Mouse (Mus musculus): Measurements from ENCODE around the gene Zbtb9. TPM values are rescaled to one million over a fixed set of nuclear protein-coding genes. Genes with fewer than 3 reads are reported as not detected.
"Not testable (repeated sequence)": the region's sequence is repeated elsewhere in the genome, so short reads cannot be mapped to it uniquely, and the experiment has no call there.

The Zbtb9 gene
- total and polyA plus RNA-seq, 2 experiments from 2014 or later, result 4.0 to 5.4 TPM

- ATAC-seq (ENCODE audit: insufficient read depth, low read depth), result no peak
- Histone ChIP-seq H3K4me1 (ENCODE audit: control insufficient read depth, insufficient read depth) (peaks cover 14% of the 10 kb centered on the region), H3K36me3 (replicated peaks; ENCODE audit: control insufficient read depth, insufficient read depth, low read length) (peaks cover 15% of the 10 kb centered on the region)
Measured at GRCm38 (mm10) chr17:26970221-26970620, 2.7 kb upstream of the Zbtb9 start.

GRCm38 (mm10) chr17:26971247-26971905 lies 1.6 kb upstream of the Zbtb9 start:
- peaks cover 14% of the 10 kb centered on the region for H3K4me1 ChIP-seq (ENCODE audit: control insufficient read depth, insufficient read depth)
- H3K36me3 ChIP-seq (replicated peaks; ENCODE audit: control insufficient read depth, insufficient read depth, low read length), result peaks cover 26% of the 10 kb centered on the region
- H3K27me3 ChIP-seq (ENCODE audit: control insufficient read depth, insufficient read depth, low read length), result no peaks in the 10 kb centered on the region
- H3K9ac ChIP-seq (replicated peaks; ENCODE audit: low read depth, low read length), result peak overlapping the region; percentile 73; the same call in 1 of the 2 replicates
- no peak overlapping the region for H3K4me2 ChIP-seq (ENCODE audit: low read depth, low read length)
- H3K9me3 ChIP-seq (replicated peaks; ENCODE audit: control insufficient read depth, low read length), result no peaks in the 10 kb centered on the region
- ATAC-seq (ENCODE audit: insufficient read depth, low read depth) (no peak), DNase-seq (ENCODE audit: low spot score) (no peak)
- H3K27ac ChIP-seq (ENCODE audit: low read depth), result no peak overlapping the region
- 54% methylated on average over 6 of the region's 8 CpGs for WGBS
- TF ChIP-seq CTCF (IDR thresholded peaks at IDR 0.05; ENCODE audit: low read depth) (no peak), EP300 (IDR thresholded peaks at IDR 0.05; ENCODE audit: low read depth) (no peak)
- H3K4me3 ChIP-seq (ENCODE audit: low read depth, low read length), result no peak overlapping the region

More at GRCm38 (mm10) chr17:26970221-26970620, 2.7 kb upstream of the Zbtb9 start:
- no peak for DNase-seq (ENCODE audit: low spot score)
- H3K27me3 ChIP-seq (ENCODE audit: control insufficient read depth, insufficient read depth, low read length), result no peaks in the 10 kb centered on the region
- WGBS, result 65% methylated on average over 12 of the region's 12 CpGs
- H3K4me2 ChIP-seq (ENCODE audit: low read depth, low read length), result no peak overlapping the region
- no peak overlapping the region for H3K27ac ChIP-seq (ENCODE audit: low read depth)
- H3K9ac ChIP-seq (replicated peaks; ENCODE audit: low read depth, low read length), result no peak overlapping the region
- H3K9me3 ChIP-seq (replicated peaks; ENCODE audit: control insufficient read depth, low read length), result no peaks in the 10 kb centered on the region
- no peak for TF ChIP-seq CTCF (IDR thresholded peaks at IDR 0.05; ENCODE audit: low read depth)
- no peak for TF ChIP-seq EP300 (IDR thresholded peaks at IDR 0.05; ENCODE audit: low read depth)
- H3K4me3 ChIP-seq (ENCODE audit: low read depth, low read length), result no peak overlapping the region

- H3K4me1 ChIP-seq (ENCODE audit: control insufficient read depth, insufficient read depth), result peaks cover 14% of the 10 kb centered on the region
Measured at GRCm38 (mm10) chr17:26972107-26972506, 860 bp upstream of the Zbtb9 start.

GRCm38 (mm10) chr17:26974547-26974946 lies 1.6 kb downstream of the Zbtb9 start:
- Histone ChIP-seq H3K4me1 (ENCODE audit: control insufficient read depth, insufficient read depth) (peaks cover 14% of the 10 kb centered on the region), H3K4me3 (ENCODE audit: low read depth, low read length) (no peak overlapping the region), H3K9ac (replicated peaks; ENCODE audit: low read depth, low read length) (no peak overlapping the region), H3K4me2 (ENCODE audit: low read depth, low read length) (no peak overlapping the region), H3K27ac (ENCODE audit: low read depth) (no peak overlapping the region), H3K9me3 (replicated peaks; ENCODE audit: control insufficient read depth, low read length) (no peaks in the 10 kb centered on the region), H3K36me3 (replicated peaks; ENCODE audit: control insufficient read depth, insufficient read depth, low read length) (peaks cover 31% of the 10 kb centered on the region), H3K27me3 (ENCODE audit: control insufficient read depth, insufficient read depth, low read length) (no peaks in the 10 kb centered on the region)
- TF ChIP-seq EP300 (IDR thresholded peaks at IDR 0.05; ENCODE audit: low read depth), result no peak
- no peak for TF ChIP-seq CTCF (IDR thresholded peaks at IDR 0.05; ENCODE audit: low read depth)
- WGBS, result 88% methylated on average over 15 of the region's 15 CpGs
- no peak for ATAC-seq (ENCODE audit: insufficient read depth, low read depth)
- no peak for DNase-seq (ENCODE audit: low spot score)

More at GRCm38 (mm10) chr17:26972107-26972506, 860 bp upstream of the Zbtb9 start:
- no peak for TF ChIP-seq EP300 (IDR thresholded peaks at IDR 0.05; ENCODE audit: low read depth)
- no peak for TF ChIP-seq CTCF (IDR thresholded peaks at IDR 0.05; ENCODE audit: low read depth)
- Histone ChIP-seq H3K9ac (replicated peaks; ENCODE audit: low read depth, low read length) (peak overlapping the region; percentile 73), H3K4me2 (ENCODE audit: low read depth, low read length) (peak overlapping the region; percentile 88), H3K27ac (ENCODE audit: low read depth) (peak overlapping the region; percentile 76), H3K4me3 (ENCODE audit: low read depth, low read length) (peak overlapping the region; percentile 69), H3K27me3 (ENCODE audit: control insufficient read depth, insufficient read depth, low read length) (no peaks in the 10 kb centered on the region), H3K36me3 (replicated peaks; ENCODE audit: control insufficient read depth, insufficient read depth, low read length) (peaks cover 26% of the 10 kb centered on the region), H3K9me3 (replicated peaks; ENCODE audit: control insufficient read depth, low read length) (no peaks in the 10 kb centered on the region)
- ATAC-seq (ENCODE audit: insufficient read depth, low read depth) (no peak), DNase-seq (ENCODE audit: low spot score) (no peak)
- 3% methylated on average over 3 of the region's 3 CpGs for WGBS

GRCm38 (mm10) chr17:26975415-26975814 lies 2.4 kb downstream of the Zbtb9 start:
- Histone ChIP-seq H3K27me3 (ENCODE audit: control insufficient read depth, insufficient read depth, low read length) (no peaks in the 10 kb centered on the region), H3K4me3 (ENCODE audit: low read depth, low read length) (no peak overlapping the region), H3K9me3 (replicated peaks; ENCODE audit: control insufficient read depth, low read length) (no peaks in the 10 kb centered on the region), H3K9ac (replicated peaks; ENCODE audit: low read depth, low read length) (no peak overlapping the region), H3K27ac (ENCODE audit: low read depth) (no peak overlapping the region), H3K36me3 (replicated peaks; ENCODE audit: control insufficient read depth, insufficient read depth, low read length) (peaks cover 31% of the 10 kb centered on the region), H3K4me2 (ENCODE audit: low read depth, low read length) (no peak overlapping the region), H3K4me1 (ENCODE audit: control insufficient read depth, insufficient read depth) (peaks cover 14% of the 10 kb centered on the region)
- no peak for ATAC-seq (ENCODE audit: insufficient read depth, low read depth)
- no peak for TF ChIP-seq EP300 (IDR thresholded peaks at IDR 0.05; ENCODE audit: low read depth)
- peak; percentile 22; the same call in 1 of the 2 replicates for TF ChIP-seq CTCF (IDR thresholded peaks at IDR 0.05; ENCODE audit: low read depth)
- no peak for DNase-seq (ENCODE audit: low spot score)

GRCm38 (mm10) chr17:26977354-26977753 lies 4.4 kb downstream of the Zbtb9 start:
- TF ChIP-seq CTCF (IDR thresholded peaks at IDR 0.05; ENCODE audit: low read depth), result peak; percentile 7; the same call in 1 of the 2 replicates
- H3K9ac ChIP-seq (replicated peaks; ENCODE audit: low read depth, low read length); H3K27ac ChIP-seq (ENCODE audit: low read depth); DNase-seq (ENCODE audit: low spot score); ATAC-seq (ENCODE audit: insufficient read depth, low read depth); H3K4me3 ChIP-seq (ENCODE audit: low read depth, low read length); H3K4me2 ChIP-seq (ENCODE audit: low read depth, low read length); H3K4me1 ChIP-seq (ENCODE audit: control insufficient read depth, insufficient read depth); H3K27me3 ChIP-seq (ENCODE audit: control insufficient read depth, insufficient read depth, low read length); H3K9me3 ChIP-seq (replicated peaks; ENCODE audit: control insufficient read depth, low read length): not testable (repeated sequence)
- H3K36me3 ChIP-seq (replicated peaks; ENCODE audit: control insufficient read depth, insufficient read depth, low read length), result peaks cover 31% of the 10 kb centered on the region
- 91% methylated on average over 6 of the region's 6 CpGs for WGBS
